Mouse (Mus musculus) bone marrow, adult 2 months (tissue): ENCODE results near the gene Ugt2b38.

Experiments
- CTCF ChIP-seq: fragments of 200-500 bp; IDR thresholded peaks from 2 replicates; pipeline ENCODE4 v1.5.1; 2011; ENCODE audit warnings: low read length, control low read depth; ENCODE audit not compliant: control insufficient read depth, insufficient read depth
- POLR2A ChIP-seq: fragments of 200-500 bp; IDR thresholded peaks from 2 replicates; pipeline ENCODE4 v1.6.1; 2011; ENCODE audit warnings: low read depth, mild to moderate bottlenecking, control low read depth, low read length, borderline replicate concordance; ENCODE audit not compliant: control insufficient read depth

GRCm38 (mm10) chr5:87379825-87380224 lies 44.2 kb downstream of the Ugt2b38 start:
- TF ChIP-seq CTCF (no peak), POLR2A (no peak)
